Mouse (Mus musculus) liver, embryonic 16.5 days (tissue): Measurements from ENCODE around the gene Gm3043. TPM values are rescaled to one million over a fixed set of nuclear protein-coding genes. Genes with fewer than 3 reads are reported as not detected.
"Not testable (repeated sequence)": the region's sequence is repeated elsewhere in the genome, so short reads cannot be mapped to it uniquely, and the experiment has no call there.

Source experiments
- ATAC-seq: fragments of 200-750 bp; cut with Nextera tagmentation; 2 replicates; pipeline ENCODE4 v1.8.0; 2017; ENCODE audit warnings: low read depth, mild to moderate bottlenecking, moderate number of reproducible peaks, moderate library complexity
- H3K27ac ChIP-seq: fragments of 300-500 bp; sonication (generic); 2 replicates; pipeline ENCODE4 v1.5.1; 2014; ENCODE audit warnings: mild to moderate bottlenecking, low read length
- H3K27me3 ChIP-seq: fragments of 300-500 bp; sonication (generic); 2 replicates; pipeline ENCODE4 v1.6.1; 2014; ENCODE audit warnings: low read depth, low read length, mixed read lengths; ENCODE audit not compliant: control insufficient read depth, insufficient read depth
- H3K36me3 ChIP-seq: fragments of 300-500 bp; sonication (generic); 2 replicates; pipeline ENCODE4 v1.6.1; 2014; ENCODE audit warnings: mild to moderate bottlenecking; ENCODE audit not compliant: control insufficient read depth, insufficient read depth
- H3K4me1 ChIP-seq: fragments of 300-500 bp; sonication (generic); 2 replicates; pipeline ENCODE4 v1.6.1; 2014; ENCODE audit warnings: low read depth, low read length, mixed read lengths; ENCODE audit not compliant: control insufficient read depth
- H3K4me2 ChIP-seq: fragments of 300-500 bp; sonication (generic); 2 replicates; pipeline ENCODE4 v1.6.1; 2014; ENCODE audit warnings: low read depth, low read length, mixed read lengths
- H3K4me3 ChIP-seq: fragments of 300-500 bp; sonication (generic); 2 replicates; pipeline ENCODE4 v1.5.1; 2014; ENCODE audit warnings: low read depth, mild to moderate bottlenecking, low read length
- H3K9ac ChIP-seq: fragments of 300-500 bp; sonication (generic); 2 replicates; pipeline ENCODE4 v1.6.1; 2014; ENCODE audit warnings: low read depth, low read length
- H3K9me3 ChIP-seq: fragments of 300-500 bp; sonication (generic); replicated peaks from 2 replicates; pipeline ENCODE4 v1.6.1; 2016; ENCODE audit warnings: low read length; ENCODE audit not compliant: control insufficient read depth
- WGBS: fragments of 180-500 bp; shearing (Covaris S2); extraction: QIAGEN DNeasy Blood & Tissue Kit; methylation state at CpG from one replicate; pipeline ENCODE4 v1.1.7; 2014; ENCODE audit not compliant: insufficient replicate concordance; 5-methylcytosine and 5-hydroxymethylcytosine counted together
- polyA plus RNA-seq: library from polyadenylated mRNA; unstranded; fragments of >200 nt; fragmentation: Nextera tagmentation; extraction: Ambion mirVana; gene quantifications from 2 replicates; pipeline ENCODE4 v1.2.1, GENCODE M21; 2015

Gene Gm3043
- not detected in 2 replicates for polyA plus RNA-seq

DNA sequence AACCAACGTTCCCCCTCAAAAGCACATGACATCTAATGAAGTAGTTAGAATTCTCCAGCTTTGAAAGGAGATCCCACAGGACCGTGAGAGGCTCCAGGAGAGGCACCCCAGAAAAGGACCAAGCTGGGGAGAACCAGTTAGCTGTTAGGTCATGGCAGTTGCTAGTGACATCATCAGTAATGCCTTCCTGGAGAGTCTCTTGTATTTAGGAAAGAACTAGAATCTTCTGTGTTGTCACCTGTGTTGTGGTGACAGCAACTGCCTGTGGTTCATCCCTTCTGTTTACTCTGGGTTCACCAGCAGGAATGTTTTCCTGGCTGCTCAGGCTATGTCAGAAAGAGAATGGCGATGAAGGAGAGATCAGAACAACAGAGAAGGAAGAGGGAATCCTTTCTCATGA lies at the start of gene Gm3043:
Gene Gm3043, plus strand, starts transcription at position 301 of the 400 bp plus-strand sequence.
- not testable (repeated sequence) for H3K27me3 ChIP-seq, H3K9ac ChIP-seq, H3K9me3 ChIP-seq, H3K36me3 ChIP-seq, H3K4me3 ChIP-seq, H3K27ac ChIP-seq, H3K4me1 ChIP-seq, H3K4me2 ChIP-seq, ATAC-seq
- WGBS: no CpG with 5 or more reads among the region's 3 CpGs

DNA sequence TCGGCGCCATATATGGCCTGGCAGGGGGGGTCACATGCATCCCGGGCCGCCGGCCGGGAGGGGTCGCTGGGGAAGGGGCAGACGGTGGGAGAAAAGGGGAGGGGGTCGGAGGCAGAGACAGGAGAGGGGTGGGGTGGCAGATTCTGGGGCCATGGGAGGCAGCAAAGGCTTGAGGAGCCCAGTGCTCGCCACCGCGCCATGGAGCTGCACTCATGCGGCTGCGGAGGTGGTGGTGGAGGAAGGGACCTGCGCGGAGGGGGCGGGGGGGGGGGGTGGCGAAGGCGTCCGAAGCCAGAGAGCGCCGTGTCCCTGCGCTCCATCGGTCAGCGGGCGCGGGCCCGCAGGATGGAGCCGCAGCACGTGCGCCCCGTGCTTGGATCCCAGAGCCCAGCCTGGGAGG lies 36.9 kb upstream of the Gm3043 start, which contains the start of gene Gm3020:
Gene Gm3020, plus strand, starts transcription at position 301 of the 400 bp plus-strand sequence.
- H3K4me3 ChIP-seq, H3K9me3 ChIP-seq, H3K27me3 ChIP-seq, H3K4me2 ChIP-seq, H3K9ac ChIP-seq, H3K36me3 ChIP-seq, ATAC-seq, H3K4me1 ChIP-seq, H3K27ac ChIP-seq: not testable (repeated sequence)
- WGBS: no CpG with 5 or more reads among the region's 32 CpGs

Other genes with a start within 250 kb of the Gm3043 start
- not detected in 2 replicates for gene Gm10408, start 239.4 kb upstream of the Gm3043 start, polyA plus RNA-seq
- not detected in 2 replicates for gene Gm3012, start 54.3 kb upstream of the Gm3043 start, polyA plus RNA-seq
- not detected in 2 replicates for gene Gm3020, start 36.8 kb upstream of the Gm3043 start, polyA plus RNA-seq
- gene Gm3002, start 121.3 kb downstream of the Gm3043 start, polyA plus RNA-seq: not detected in 2 replicates
- gene Gm3033, start 157.5 kb downstream of the Gm3043 start, polyA plus RNA-seq: not detected in 2 replicates
- not detected in 2 replicates for gene Gm2916, start 195.4 kb downstream of the Gm3043 start, polyA plus RNA-seq
- gene Gm3029, start 243.0 kb downstream of the Gm3043 start, polyA plus RNA-seq: not detected in 2 replicates